Mouse (Mus musculus): ENCODE measurements around the gene Pcolce. TPM values are rescaled to one million over a fixed set of nuclear protein-coding genes. Genes with fewer than 3 reads are reported as not detected.

Gene Pcolce
- polyA plus RNA-seq, 1 experiment: not detected

DNA sequence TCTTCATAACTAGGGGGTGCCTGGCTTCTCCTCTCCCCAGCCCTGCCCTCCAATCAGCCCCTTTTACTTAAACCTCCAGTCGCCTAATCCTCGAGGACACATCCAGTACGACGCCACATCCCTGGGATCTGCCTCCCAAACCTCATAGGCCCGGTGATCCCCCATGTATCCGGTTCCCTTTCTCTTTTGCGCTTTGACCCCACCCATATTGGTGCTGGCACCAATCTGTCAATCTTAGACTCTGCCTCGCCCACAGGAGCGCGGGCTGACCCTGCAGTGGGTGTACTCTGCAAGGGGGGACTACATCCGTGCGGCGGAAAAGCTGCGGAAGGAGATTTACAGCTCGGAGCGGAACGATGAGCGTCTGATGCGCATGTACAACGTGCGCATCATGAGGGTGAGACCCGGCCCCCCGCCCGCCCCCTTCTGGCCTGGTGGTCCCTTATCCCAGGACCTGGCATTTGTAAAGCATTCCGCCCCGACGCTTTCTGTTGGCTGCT lies 29.9 kb downstream of the Pcolce start:
- WGBS: 16% methylated on average over 27 of the region's 27 CpGs
- peak overlapping the region; percentile 48 for H3K27ac ChIP-seq (ENCODE audit: insufficient read depth, low read depth, low read length)
- H3K4me3 ChIP-seq (ENCODE audit: insufficient read depth, low read depth, low read length): peak overlapping the region; percentile 42
- H3K4me1 ChIP-seq (ENCODE audit: control insufficient read depth, insufficient read depth, low read length): peaks cover 11% of the 10 kb centered on the region
- TF ChIP-seq POLR2A (IDR thresholded peaks at IDR 0.05; ENCODE audit: insufficient read depth, low read depth, low read length) (peak; percentile 27; the same call in 1 of the 2 replicates), CTCF (IDR thresholded peaks at IDR 0.05; ENCODE audit: insufficient read depth, low read depth, low read length) (no peak)

DNA sequence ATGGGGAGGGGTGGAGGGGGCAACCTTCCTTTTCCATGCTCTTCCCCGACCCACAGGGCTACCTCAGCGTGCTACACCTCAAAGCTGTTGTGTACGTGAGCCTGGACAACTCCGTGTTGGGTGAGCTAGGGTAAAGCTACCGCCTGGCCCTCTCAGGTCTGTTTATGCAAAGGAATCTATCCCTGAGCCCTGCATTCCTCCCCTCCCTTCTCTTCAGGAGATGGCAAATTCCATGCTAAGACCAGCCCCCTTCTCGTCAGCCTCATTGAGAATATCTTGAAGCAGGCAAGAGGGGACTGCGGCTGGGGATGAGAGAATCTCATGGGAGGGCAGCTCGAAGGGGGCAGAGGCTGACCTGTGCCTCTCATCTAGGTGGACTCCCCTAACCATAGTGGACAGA lies 30.9 kb downstream of the Pcolce start:
- peak overlapping the region; percentile 42; the same call in 1 of the 2 replicates for H3K4me3 ChIP-seq (ENCODE audit: insufficient read depth, low read depth, low read length)

DNA sequence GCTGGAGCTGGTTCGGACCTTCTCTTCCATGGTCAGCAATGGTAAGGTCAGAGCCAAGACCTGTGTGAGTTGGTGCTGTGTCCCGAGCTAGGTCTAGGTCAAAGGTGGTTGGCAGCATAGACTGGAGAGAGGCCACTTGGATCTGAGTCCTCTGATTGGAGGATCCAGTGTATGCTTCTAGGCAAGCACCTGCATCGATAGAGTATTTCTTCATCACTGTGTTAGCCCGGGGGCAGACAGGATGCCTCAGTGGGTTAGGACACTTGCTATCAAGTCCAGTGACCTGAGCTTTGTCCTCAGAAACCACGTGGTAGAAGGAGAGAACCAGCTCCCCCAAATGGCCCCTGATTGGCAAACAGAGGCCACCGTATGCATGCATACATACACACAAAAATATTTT lies 33.3 kb downstream of the Pcolce start:
- TF ChIP-seq CTCF (IDR thresholded peaks at IDR 0.05; ENCODE audit: insufficient read depth, low read depth, low read length) (no peak), POLR2A (IDR thresholded peaks at IDR 0.05; ENCODE audit: insufficient read depth, low read depth, low read length) (no peak)
- peaks cover 11% of the 10 kb centered on the region for H3K4me1 ChIP-seq (ENCODE audit: control insufficient read depth, insufficient read depth, low read length)
- WGBS: 89% methylated on average over 6 of the region's 6 CpGs
- no peak overlapping the region for H3K27ac ChIP-seq (ENCODE audit: insufficient read depth, low read depth, low read length)
- no peak overlapping the region for H3K4me3 ChIP-seq (ENCODE audit: insufficient read depth, low read depth, low read length)

More for the DNA sequence above, 30.9 kb downstream of the Pcolce start:
- 59% methylated on average over 8 of the region's 8 CpGs for WGBS
- no peak overlapping the region for H3K27ac ChIP-seq (ENCODE audit: insufficient read depth, low read depth, low read length)
- TF ChIP-seq CTCF (IDR thresholded peaks at IDR 0.05; ENCODE audit: insufficient read depth, low read depth, low read length): no peak
- TF ChIP-seq POLR2A (IDR thresholded peaks at IDR 0.05; ENCODE audit: insufficient read depth, low read depth, low read length): no peak
- peaks cover 11% of the 10 kb centered on the region for H3K4me1 ChIP-seq (ENCODE audit: control insufficient read depth, insufficient read depth, low read length)

DNA sequence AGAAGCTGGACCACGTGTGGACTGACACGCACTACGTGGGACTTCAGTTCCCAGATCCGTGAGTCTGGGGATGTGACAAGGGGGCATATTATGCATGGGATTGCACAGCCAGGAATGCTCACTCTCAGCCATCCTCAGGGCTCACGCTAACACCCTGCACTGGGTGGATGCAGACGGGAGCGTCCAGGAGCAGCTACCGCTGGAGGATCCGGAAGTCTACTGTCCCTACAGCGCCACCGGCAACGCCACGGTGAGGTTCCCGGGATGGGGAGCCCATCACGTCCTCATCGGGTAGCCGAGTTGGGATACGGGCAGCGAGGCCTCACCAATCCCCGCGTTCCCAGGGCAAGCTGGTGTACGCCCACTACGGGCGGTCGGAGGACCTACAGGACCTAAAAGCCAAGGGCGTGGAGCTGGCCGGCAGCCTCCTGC lies 39.1 kb downstream of the Pcolce start:
- Histone ChIP-seq H3K4me1 (ENCODE audit: control insufficient read depth, insufficient read depth, low read length) (peaks cover 7% of the 10 kb centered on the region; the same call in 1 of the 2 replicates), H3K27ac (ENCODE audit: insufficient read depth, low read depth, low read length) (no peak overlapping the region), H3K4me3 (ENCODE audit: insufficient read depth, low read depth, low read length) (peak overlapping the region; percentile 30)
- WGBS: 9% methylated on average over 27 of the region's 27 CpGs
- no peak for TF ChIP-seq CTCF (IDR thresholded peaks at IDR 0.05; ENCODE audit: insufficient read depth, low read depth, low read length)
- TF ChIP-seq POLR2A (IDR thresholded peaks at IDR 0.05; ENCODE audit: insufficient read depth, low read depth, low read length): no peak

DNA sequence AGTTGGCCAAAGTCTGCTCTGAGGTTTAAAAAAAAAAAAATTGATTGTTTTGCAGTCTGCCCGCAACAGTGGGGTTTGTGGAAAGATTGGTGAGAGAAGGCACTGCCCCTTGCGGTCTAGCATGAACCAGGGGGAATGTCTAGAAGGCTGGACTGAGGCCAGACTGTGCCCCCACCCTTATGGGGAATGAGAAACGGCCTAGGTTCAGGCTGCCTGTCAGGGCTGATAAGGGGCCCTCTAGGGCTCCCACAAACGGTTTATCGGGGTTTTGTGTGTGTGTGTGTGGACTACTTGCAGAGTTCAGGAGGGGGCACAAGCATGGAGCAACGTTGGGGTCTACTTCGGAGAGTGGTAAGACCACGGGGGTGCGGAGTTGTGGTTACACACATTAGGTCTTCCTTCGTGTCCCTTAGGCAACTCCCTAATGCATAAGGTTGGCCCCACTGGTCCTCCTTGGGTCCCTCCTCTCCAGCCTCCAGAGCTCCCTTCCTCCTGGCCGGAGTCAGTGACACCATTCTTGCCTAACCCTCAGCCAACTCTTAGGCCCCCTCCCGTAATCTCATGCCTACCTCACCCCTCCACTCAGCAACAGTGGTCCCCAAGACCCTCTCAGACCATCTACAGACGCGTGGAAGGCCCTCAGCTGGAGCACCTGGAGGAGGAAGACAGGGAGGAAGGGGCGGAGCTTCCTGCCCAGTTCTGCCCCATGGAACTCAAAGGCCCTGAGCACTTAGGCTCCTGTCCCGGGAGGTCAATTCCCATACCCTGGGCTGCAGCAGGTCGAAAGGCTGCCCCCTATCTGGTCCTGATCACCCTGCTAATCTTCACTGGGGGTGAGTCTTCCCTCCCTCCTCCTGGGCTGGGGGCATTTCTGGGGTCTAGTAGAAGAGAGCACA lies 42.6 kb downstream of the Pcolce start:
- 82% methylated on average over 17 of the region's 17 CpGs for WGBS
- no peak for TF ChIP-seq CTCF (IDR thresholded peaks at IDR 0.05; ENCODE audit: insufficient read depth, low read depth, low read length)

DNA sequence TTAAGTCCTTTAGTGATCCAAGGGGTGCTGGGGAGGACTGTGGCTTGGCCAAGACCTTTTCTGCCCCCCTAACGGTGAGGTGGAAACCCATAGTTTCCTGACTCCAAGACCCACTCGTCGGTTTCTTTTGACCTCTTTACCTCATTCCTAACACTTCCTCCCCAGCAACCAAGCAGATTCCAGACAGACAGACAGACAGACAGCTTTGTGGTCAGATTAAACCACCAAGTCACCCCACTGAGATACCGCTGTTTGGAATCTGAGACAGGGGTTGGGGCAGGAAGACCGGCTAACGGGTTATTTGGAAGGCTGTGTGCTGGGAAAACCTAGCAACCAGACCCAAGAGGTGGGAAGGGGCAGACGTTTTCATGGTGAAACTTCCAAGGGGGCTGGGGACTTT lies 43.4 kb downstream of the Pcolce start:
- WGBS: 53% methylated on average over 7 of the region's 7 CpGs
- no peak overlapping the region for H3K4me3 ChIP-seq (ENCODE audit: insufficient read depth, low read depth, low read length)
- TF ChIP-seq POLR2A (IDR thresholded peaks at IDR 0.05; ENCODE audit: insufficient read depth, low read depth, low read length): no peak
- TF ChIP-seq CTCF (IDR thresholded peaks at IDR 0.05; ENCODE audit: insufficient read depth, low read depth, low read length): no peak
- H3K27ac ChIP-seq (ENCODE audit: insufficient read depth, low read depth, low read length): no peak overlapping the region
- peaks cover 7% of the 10 kb centered on the region; the same call in 1 of the 2 replicates for H3K4me1 ChIP-seq (ENCODE audit: control insufficient read depth, insufficient read depth, low read length)

More for the DNA sequence above, 42.6 kb downstream of the Pcolce start:
- peaks cover 7% of the 10 kb centered on the region; the same call in 1 of the 2 replicates for H3K4me1 ChIP-seq (ENCODE audit: control insufficient read depth, insufficient read depth, low read length)
- H3K4me3 ChIP-seq (ENCODE audit: insufficient read depth, low read depth, low read length): no peak overlapping the region
- no peak overlapping the region for H3K27ac ChIP-seq (ENCODE audit: insufficient read depth, low read depth, low read length)

DNA sequence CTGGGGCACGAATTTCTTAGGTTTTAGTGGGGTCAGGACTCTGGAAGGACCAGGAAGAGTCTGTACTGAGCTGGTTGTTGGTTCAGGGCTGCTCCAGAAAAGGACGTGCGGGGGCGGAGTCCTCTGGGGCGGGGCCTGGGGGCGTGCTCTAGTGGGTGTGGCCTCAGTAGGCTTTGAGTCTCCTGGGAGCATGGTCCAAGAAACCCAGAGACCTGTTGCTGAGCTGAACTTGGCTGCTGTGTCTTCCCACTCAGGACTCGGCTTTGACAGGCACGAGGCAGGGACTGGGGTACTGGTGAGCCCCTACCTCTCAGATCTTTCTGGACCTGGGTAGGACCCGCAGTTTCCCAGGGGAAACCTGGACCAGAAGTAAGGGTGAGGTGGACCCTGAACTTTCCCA lies 43.9 kb downstream of the Pcolce start, which contains the start of gene Tfr2:
TSS of gene Tfr2 (plus strand) at position 176 of the 400 bp plus-strand sequence.
- Histone ChIP-seq H3K27ac (ENCODE audit: insufficient read depth, low read depth, low read length) (no peak within 1 kb of the TSS), H3K4me3 (ENCODE audit: insufficient read depth, low read depth, low read length) (no peak within 1 kb of the TSS), H3K4me1 (ENCODE audit: control insufficient read depth, insufficient read depth, low read length) (peaks cover 6% of the 10 kb centered on the region; the same call in 1 of the 2 replicates)
- WGBS: 39% methylated on average over 9 of the region's 9 CpGs
- TF ChIP-seq POLR2A (IDR thresholded peaks at IDR 0.05; ENCODE audit: insufficient read depth, low read depth, low read length): no peak
- no peak for TF ChIP-seq CTCF (IDR thresholded peaks at IDR 0.05; ENCODE audit: insufficient read depth, low read depth, low read length)

DNA sequence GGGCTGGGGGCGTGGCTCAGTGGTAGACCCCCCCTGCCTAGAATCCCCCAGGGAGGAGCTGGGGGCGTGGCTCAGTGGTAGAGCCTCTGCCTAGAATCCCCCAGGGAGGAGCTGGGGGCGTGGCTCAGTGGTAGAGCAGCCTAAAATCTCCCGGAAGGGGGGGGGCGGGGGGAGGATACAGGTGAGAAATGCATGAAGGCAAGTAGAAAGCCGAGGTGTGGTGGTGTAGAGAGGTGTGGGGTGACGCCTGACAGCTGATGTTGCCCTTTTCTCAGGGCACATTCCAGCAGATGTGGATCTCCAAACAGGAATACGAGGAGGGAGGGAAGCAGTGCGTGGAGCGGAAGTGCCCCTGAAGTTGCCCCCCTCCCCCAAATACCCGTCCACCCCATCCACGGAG lies 44.6 kb downstream of the Pcolce start:
- TF ChIP-seq CTCF (IDR thresholded peaks at IDR 0.05; ENCODE audit: insufficient read depth, low read depth, low read length): no peak
- no peak for TF ChIP-seq POLR2A (IDR thresholded peaks at IDR 0.05; ENCODE audit: insufficient read depth, low read depth, low read length)
- 68% methylated on average over 12 of the region's 12 CpGs for WGBS
- Histone ChIP-seq H3K4me3 (ENCODE audit: insufficient read depth, low read depth, low read length) (no peak overlapping the region), H3K27ac (ENCODE audit: insufficient read depth, low read depth, low read length) (no peak overlapping the region), H3K4me1 (ENCODE audit: control insufficient read depth, insufficient read depth, low read length) (no peaks in the 10 kb centered on the region)

DNA sequence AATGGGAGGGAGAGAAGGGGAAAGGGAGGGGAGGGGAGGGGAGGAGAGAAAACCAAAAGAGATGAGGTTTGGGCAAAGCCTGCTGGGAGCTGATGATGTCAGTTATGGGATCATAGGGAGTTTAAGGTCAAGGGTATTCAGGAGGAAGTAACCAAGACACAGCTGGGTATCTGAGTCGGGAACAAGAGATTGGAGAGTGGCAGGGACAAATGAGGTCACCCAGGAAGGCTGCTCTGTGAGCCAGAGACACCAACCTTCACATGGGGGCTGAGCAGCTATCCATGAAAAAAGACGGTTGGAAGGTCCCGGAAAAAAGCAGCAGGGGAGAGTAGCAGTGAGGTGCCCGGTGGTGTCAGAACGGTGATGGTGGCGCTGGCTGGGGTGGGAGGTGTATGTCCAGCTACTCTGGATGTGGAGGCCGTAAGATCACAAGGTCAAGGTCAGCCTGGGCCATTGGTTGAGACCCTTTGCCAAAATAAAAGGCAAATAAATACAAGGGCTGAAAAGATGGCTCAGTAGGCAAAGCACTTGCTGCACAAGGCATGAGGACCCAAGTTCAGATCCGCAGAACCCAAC lies 45.3 kb downstream of the Pcolce start:
- 76% methylated on average over 8 of the region's 8 CpGs for WGBS
- Histone ChIP-seq H3K27ac (ENCODE audit: insufficient read depth, low read depth, low read length) (no peak overlapping the region), H3K4me1 (ENCODE audit: control insufficient read depth, insufficient read depth, low read length) (no peaks in the 10 kb centered on the region), H3K4me3 (ENCODE audit: insufficient read depth, low read depth, low read length) (no peak overlapping the region)
- TF ChIP-seq POLR2A (IDR thresholded peaks at IDR 0.05; ENCODE audit: insufficient read depth, low read depth, low read length) (no peak), CTCF (IDR thresholded peaks at IDR 0.05; ENCODE audit: insufficient read depth, low read depth, low read length) (no peak)
